Mouse (Mus musculus) kidney, adult 10 weeks (tissue): ENCODE measurements around the gene Il5ra. TPM values are rescaled to one million over a fixed set of nuclear protein-coding genes. Genes with fewer than 3 reads are reported as not detected.

Source experiments
- polyA plus RNA-seq: library from polyadenylated mRNA; stranded (reverse); fragments of 350-450 nt; fragmentation: Illumina TruSeq; extraction: RNeasy Lipid Tissue Mini Kit (QIAGEN cat#74804); gene quantifications from one replicate; pipeline ENCODE4 v1.2.3, GENCODE M21; 2014; ENCODE audit warnings: low read depth, low replicate concordance

Il5ra gene
- polyA plus RNA-seq = 4.6 TPM

GRCm38 (mm10) chr6:106748887-106749388 lies at the start of gene Il5ra:
TSS of gene Il5ra (minus strand) at chr6:106749037.

GRCm38 (mm10) chr6:106768640-106769289 lies 19.9 kb upstream of the Il5ra start, which contains the start of gene Trnt1:
TSS of gene Trnt1 (plus strand) at chr6:106769120.

Other genes with a start within 250 kb of the Il5ra start
- 62.7 TPM for gene Trnt1, start 20.1 kb upstream of the Il5ra start, polyA plus RNA-seq
- 118 TPM for gene Crbn, start 51.0 kb upstream of the Il5ra start, polyA plus RNA-seq